Mouse (Mus musculus): ENCODE measurements around the gene Cdh4. TPM values are rescaled to one million over a fixed set of nuclear protein-coding genes. Genes with fewer than 3 reads are reported as not detected.

The Cdh4 gene
- polyA plus RNA-seq, 1 experiment from 2014 or later, result 8.5 TPM

DNA sequence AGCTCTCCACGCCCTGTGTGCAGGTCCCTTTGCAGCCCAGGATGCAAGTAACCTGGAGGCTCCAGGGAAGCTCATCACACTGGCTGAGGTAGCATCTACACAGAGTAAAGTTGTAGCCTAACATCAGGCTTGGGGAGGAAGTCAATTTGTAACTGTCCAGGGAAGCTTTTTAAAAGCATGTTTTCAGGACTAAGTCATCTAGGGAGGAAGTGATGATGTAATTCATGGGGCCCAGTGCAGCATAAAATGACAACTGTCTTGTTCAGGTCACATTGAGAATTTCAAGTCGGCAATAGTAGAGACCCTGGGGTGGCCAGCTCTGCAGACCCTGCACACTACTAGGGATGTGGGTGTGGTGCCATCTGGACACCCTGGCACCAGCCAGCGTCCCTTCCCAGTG is 213.3 kb downstream of the Cdh4 start:
- ATAC-seq (ENCODE audit: low FRiP score) (no peak), DNase-seq (ENCODE audit: low spot score, missing footprints) (no peak)

GRCm38 (mm10) chr2:179659254-179659653 is 217.0 kb downstream of the Cdh4 start:
- no peak for DNase-seq (ENCODE audit: low spot score, missing footprints)
- ATAC-seq (ENCODE audit: low FRiP score), result no peak
- WGBS, result 90% methylated on average over 1 of the region's 1 CpGs
- Histone ChIP-seq H3K36me3 (ENCODE audit: control insufficient read depth, insufficient read depth, low read length) (no peaks in the 10 kb centered on the region), H3K4me2 (no peak overlapping the region), H3K27me3 (ENCODE audit: control insufficient read depth, insufficient read depth, low read length) (peaks cover 13% of the 10 kb centered on the region; the same call in 1 of the 2 replicates), H3K4me3 (ENCODE audit: low read depth, low read length) (no peak overlapping the region), H3K4me1 (ENCODE audit: control insufficient read depth, insufficient read depth, low read length) (peaks cover 7% of the 10 kb centered on the region), H3K9ac (ENCODE audit: low read length) (no peak overlapping the region), H3K27ac (ENCODE audit: low read depth, low read length) (no peak overlapping the region), H3K9me3 (ENCODE audit: control insufficient read depth, low read length) (no peaks in the 10 kb centered on the region)

More for the DNA sequence above, 213.3 kb downstream of the Cdh4 start:
- no peaks in the 10 kb centered on the region for H3K36me3 ChIP-seq (ENCODE audit: control insufficient read depth, insufficient read depth, low read length)
- no peak overlapping the region for H3K4me3 ChIP-seq (ENCODE audit: low read depth, low read length)
- no peaks in the 10 kb centered on the region for H3K9me3 ChIP-seq (ENCODE audit: control insufficient read depth, low read length)
- no peak overlapping the region for H3K9ac ChIP-seq (ENCODE audit: low read length)
- H3K4me2 ChIP-seq, result no peak overlapping the region
- H3K27me3 ChIP-seq (ENCODE audit: control insufficient read depth, insufficient read depth, low read length), result peaks cover 5% of the 10 kb centered on the region; the same call in 1 of the 2 replicates
- 87% methylated on average over 3 of the region's 3 CpGs for WGBS
- no peaks in the 10 kb centered on the region for H3K4me1 ChIP-seq (ENCODE audit: control insufficient read depth, insufficient read depth, low read length)
- no peak overlapping the region for H3K27ac ChIP-seq (ENCODE audit: low read depth, low read length)

- 4% methylated on average over 20 of the region's 20 CpGs for WGBS
- peaks cover 16% of the 10 kb centered on the region; the same call in 1 of the 2 replicates for H3K27me3 ChIP-seq (ENCODE audit: control insufficient read depth, insufficient read depth, low read length)
- no peaks in the 10 kb centered on the region for H3K9me3 ChIP-seq (ENCODE audit: control insufficient read depth, low read length)
- H3K36me3 ChIP-seq (ENCODE audit: control insufficient read depth, insufficient read depth, low read length), result no peaks in the 10 kb centered on the region
- no peak for DNase-seq (ENCODE audit: low spot score, missing footprints)
- peaks cover 10% of the 10 kb centered on the region for H3K4me1 ChIP-seq (ENCODE audit: control insufficient read depth, insufficient read depth, low read length)
- H3K27ac ChIP-seq (ENCODE audit: low read depth, low read length), result no peak overlapping the region
- H3K4me2 ChIP-seq, result peak overlapping the region; percentile 23; the same call in 1 of the 2 replicates
- no peak overlapping the region for H3K4me3 ChIP-seq (ENCODE audit: low read depth, low read length)
- ATAC-seq (ENCODE audit: low FRiP score), result peak; percentile 65; the same call in 1 of the 2 replicates
- H3K9ac ChIP-seq (ENCODE audit: low read length), result no peak overlapping the region
These were observed 219.9 kb downstream of the Cdh4 start for GRCm38 (mm10) chr2:179661998-179662714.

DNA sequence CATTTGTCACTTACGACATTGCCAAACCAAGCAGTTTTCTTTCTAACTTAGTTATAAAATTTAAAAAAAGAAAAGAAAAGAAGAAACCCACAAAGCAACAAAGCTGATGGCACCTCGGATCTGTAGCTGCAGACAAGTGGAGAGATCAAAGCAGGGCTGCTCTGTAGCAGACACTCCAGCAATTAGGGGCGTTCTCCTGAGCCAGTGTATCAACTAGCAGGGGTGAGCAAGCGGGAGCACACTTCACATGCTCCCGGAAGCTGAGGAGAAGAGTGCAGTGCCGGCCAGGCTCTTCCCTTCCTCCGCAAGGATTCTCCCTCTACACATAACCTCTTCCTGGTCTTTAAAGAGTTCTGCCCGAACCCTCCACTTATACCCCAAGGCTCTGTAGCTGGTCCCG is 220.5 kb downstream of the Cdh4 start:
- Histone ChIP-seq H3K27me3 (ENCODE audit: control insufficient read depth, insufficient read depth, low read length) (peaks cover 15% of the 10 kb centered on the region; the same call in 1 of the 2 replicates), H3K27ac (ENCODE audit: low read depth, low read length) (no peak overlapping the region), H3K4me1 (ENCODE audit: control insufficient read depth, insufficient read depth, low read length) (peaks cover 10% of the 10 kb centered on the region), H3K9ac (ENCODE audit: low read length) (no peak overlapping the region), H3K4me3 (ENCODE audit: low read depth, low read length) (no peak overlapping the region), H3K9me3 (ENCODE audit: control insufficient read depth, low read length) (no peaks in the 10 kb centered on the region), H3K4me2 (peak overlapping the region; percentile 23; the same call in 1 of the 2 replicates), H3K36me3 (ENCODE audit: control insufficient read depth, insufficient read depth, low read length) (no peaks in the 10 kb centered on the region)
- ATAC-seq (ENCODE audit: low FRiP score) (peak; percentile 38; the same call in 1 of the 2 replicates), DNase-seq (ENCODE audit: low spot score, missing footprints) (peak; percentile 87)
- WGBS, result 20% methylated on average over 9 of the region's 9 CpGs

GRCm38 (mm10) chr2:179663652-179664051 is 221.4 kb downstream of the Cdh4 start:
- 46% methylated on average over 9 of the region's 9 CpGs for WGBS
- H3K4me3 ChIP-seq (ENCODE audit: low read depth, low read length), result no peak overlapping the region
- peaks cover 10% of the 10 kb centered on the region for H3K4me1 ChIP-seq (ENCODE audit: control insufficient read depth, insufficient read depth, low read length)
- no peaks in the 10 kb centered on the region for H3K36me3 ChIP-seq (ENCODE audit: control insufficient read depth, insufficient read depth, low read length)
- no peak overlapping the region for H3K4me2 ChIP-seq
- ATAC-seq (ENCODE audit: low FRiP score) (no peak), DNase-seq (ENCODE audit: low spot score, missing footprints) (peak; percentile 86)
- peaks cover 15% of the 10 kb centered on the region; the same call in 1 of the 2 replicates for H3K27me3 ChIP-seq (ENCODE audit: control insufficient read depth, insufficient read depth, low read length)
- no peak overlapping the region for H3K27ac ChIP-seq (ENCODE audit: low read depth, low read length)
- no peaks in the 10 kb centered on the region for H3K9me3 ChIP-seq (ENCODE audit: control insufficient read depth, low read length)
- H3K9ac ChIP-seq (ENCODE audit: low read length), result no peak overlapping the region

DNA sequence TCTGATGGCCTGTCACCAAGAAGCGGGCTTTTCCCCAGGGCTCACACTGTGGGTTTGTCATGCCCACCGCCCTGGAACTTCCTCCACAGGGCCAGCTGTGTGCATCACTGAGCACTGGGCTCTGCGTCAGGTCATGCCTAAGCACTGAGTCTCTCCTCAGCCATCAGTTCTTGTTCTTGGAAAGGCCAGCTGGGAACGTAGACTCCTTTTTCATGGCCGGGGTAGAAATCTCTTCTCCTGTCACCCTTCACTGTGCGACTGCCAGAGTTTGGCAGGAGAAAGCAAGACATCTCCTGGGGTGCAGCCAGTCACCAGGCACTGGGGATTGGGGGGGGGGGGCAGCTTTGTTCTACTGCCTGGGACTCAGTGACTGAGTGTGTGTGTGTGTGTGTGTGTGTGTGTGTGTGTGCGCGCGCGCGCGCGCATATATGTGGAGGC is 222.0 kb downstream of the Cdh4 start:
- DNase-seq (ENCODE audit: low spot score, missing footprints), result no peak
- Histone ChIP-seq H3K4me3 (ENCODE audit: low read depth, low read length) (no peak overlapping the region), H3K9me3 (ENCODE audit: control insufficient read depth, low read length) (no peaks in the 10 kb centered on the region), H3K27ac (ENCODE audit: low read depth, low read length) (no peak overlapping the region), H3K9ac (ENCODE audit: low read length) (no peak overlapping the region), H3K36me3 (ENCODE audit: control insufficient read depth, insufficient read depth, low read length) (no peaks in the 10 kb centered on the region), H3K4me2 (no peak overlapping the region), H3K27me3 (ENCODE audit: control insufficient read depth, insufficient read depth, low read length) (peaks cover 15% of the 10 kb centered on the region; the same call in 1 of the 2 replicates), H3K4me1 (ENCODE audit: control insufficient read depth, insufficient read depth, low read length) (peaks cover 10% of the 10 kb centered on the region)
- ATAC-seq (ENCODE audit: low FRiP score), result 0 out of 2 replicates have a peak, but pooled peaks have one; percentile 41
- 72% methylated on average over 13 of the region's 13 CpGs for WGBS

GRCm38 (mm10) chr2:179670689-179671088 is 228.5 kb downstream of the Cdh4 start:
- Histone ChIP-seq H3K27ac (ENCODE audit: low read depth, low read length) (no peak overlapping the region), H3K4me2 (no peak overlapping the region), H3K27me3 (ENCODE audit: control insufficient read depth, insufficient read depth, low read length) (peaks cover 4% of the 10 kb centered on the region), H3K36me3 (ENCODE audit: control insufficient read depth, insufficient read depth, low read length) (no peaks in the 10 kb centered on the region), H3K4me3 (ENCODE audit: low read depth, low read length) (no peak overlapping the region), H3K9me3 (ENCODE audit: control insufficient read depth, low read length) (no peaks in the 10 kb centered on the region), H3K9ac (ENCODE audit: low read length) (no peak overlapping the region), H3K4me1 (ENCODE audit: control insufficient read depth, insufficient read depth, low read length) (peaks cover 10% of the 10 kb centered on the region)
- ATAC-seq (ENCODE audit: low FRiP score) (no peak), DNase-seq (ENCODE audit: low spot score, missing footprints) (no peak)
- WGBS, result 40% methylated on average over 10 of the region's 10 CpGs

GRCm38 (mm10) chr2:179679866-179680265 is 237.6 kb downstream of the Cdh4 start:
- H3K27ac ChIP-seq (ENCODE audit: low read depth, low read length), result no peak overlapping the region
- H3K9ac ChIP-seq (ENCODE audit: low read length), result no peak overlapping the region
- no peak for ATAC-seq (ENCODE audit: low FRiP score)
- no peaks in the 10 kb centered on the region for H3K4me1 ChIP-seq (ENCODE audit: control insufficient read depth, insufficient read depth, low read length)
- H3K36me3 ChIP-seq (ENCODE audit: control insufficient read depth, insufficient read depth, low read length), result no peaks in the 10 kb centered on the region
- WGBS, result 74% methylated on average over 5 of the region's 5 CpGs
- no peaks in the 10 kb centered on the region; the same call in 1 of the 2 replicates for H3K27me3 ChIP-seq (ENCODE audit: control insufficient read depth, insufficient read depth, low read length)
- no peaks in the 10 kb centered on the region for H3K9me3 ChIP-seq (ENCODE audit: control insufficient read depth, low read length)
- no peak overlapping the region for H3K4me3 ChIP-seq (ENCODE audit: low read depth, low read length)
- no peak overlapping the region for H3K4me2 ChIP-seq
- DNase-seq (ENCODE audit: low spot score, missing footprints), result no peak

DNA sequence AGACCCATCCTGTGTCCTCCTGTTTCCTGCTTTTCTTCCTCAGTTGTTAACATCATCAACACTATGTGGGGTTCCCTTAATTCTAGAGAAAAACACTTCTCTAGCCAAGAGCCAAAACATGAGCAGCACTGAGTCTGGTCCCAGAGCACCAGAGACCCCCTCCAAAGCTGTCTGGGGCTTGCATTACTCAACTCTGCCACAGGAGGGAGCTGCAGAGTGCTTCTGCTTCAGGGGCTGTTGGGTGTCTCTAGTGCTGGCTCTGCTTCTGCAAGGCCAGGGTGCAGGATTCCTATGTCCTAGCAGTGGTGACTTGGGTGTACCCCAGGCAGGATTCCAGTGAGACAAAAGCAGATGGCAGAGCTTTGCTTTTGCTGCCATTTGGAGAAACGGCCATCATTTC is 239.2 kb downstream of the Cdh4 start:
- DNase-seq (ENCODE audit: low spot score, missing footprints) (peak; percentile 91), ATAC-seq (ENCODE audit: low FRiP score) (no peak)
- WGBS, result 86% methylated on average over 1 of the region's 1 CpGs

More for the DNA sequence above, 239.2 kb downstream of the Cdh4 start:
- no peaks in the 10 kb centered on the region for H3K4me1 ChIP-seq (ENCODE audit: control insufficient read depth, insufficient read depth, low read length)
- H3K9me3 ChIP-seq (ENCODE audit: control insufficient read depth, low read length), result no peaks in the 10 kb centered on the region
- no peak overlapping the region for H3K27ac ChIP-seq (ENCODE audit: low read depth, low read length)
- no peaks in the 10 kb centered on the region; the same call in 1 of the 2 replicates for H3K27me3 ChIP-seq (ENCODE audit: control insufficient read depth, insufficient read depth, low read length)
- H3K4me3 ChIP-seq (ENCODE audit: low read depth, low read length), result no peak overlapping the region
- no peaks in the 10 kb centered on the region for H3K36me3 ChIP-seq (ENCODE audit: control insufficient read depth, insufficient read depth, low read length)
- no peak overlapping the region for H3K4me2 ChIP-seq
- H3K9ac ChIP-seq (ENCODE audit: low read length), result no peak overlapping the region
